Mouse (Mus musculus): Measurements from ENCODE around the gene AI481877. TPM values are rescaled to one million over a fixed set of nuclear protein-coding genes. Genes with fewer than 3 reads are reported as not detected.

Gene AI481877
- polyA plus RNA-seq, 1 experiment from 2014 or later: not detected

- H3K27ac ChIP-seq (ENCODE audit: low read depth, low read length): no peak overlapping the region
- no peak for ATAC-seq (replicated peaks; ENCODE audit: low FRiP score)
Observed at GRCm38 (mm10) chr4:59173181-59173922, 34.6 kb upstream of the AI481877 start.

DNA sequence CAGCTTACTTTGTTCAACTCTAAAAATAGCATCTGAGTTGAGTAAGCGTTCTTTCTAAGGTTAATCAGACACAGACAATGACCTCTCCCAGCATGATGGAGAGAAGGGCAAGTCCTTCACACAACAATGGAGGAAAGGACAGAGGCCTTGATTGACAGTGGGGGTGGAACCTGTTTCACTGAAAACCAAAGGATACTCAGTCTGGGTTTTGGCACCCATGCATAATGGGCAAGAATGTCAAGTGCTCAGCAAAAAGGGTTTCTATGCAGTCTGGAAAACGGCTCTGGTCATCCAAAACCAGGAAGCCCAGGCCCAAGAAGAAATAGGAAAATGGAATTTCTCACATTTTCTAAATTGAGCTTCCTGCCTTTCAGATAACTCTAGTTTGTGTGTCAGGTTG lies 33.8 kb upstream of the AI481877 start:
- Histone ChIP-seq H3K27ac (ENCODE audit: low read depth, low read length) (no peak overlapping the region), H3K9ac (ENCODE audit: low read length) (no peak overlapping the region), H3K27me3 (ENCODE audit: control insufficient read depth, insufficient read depth, low read length) (no peaks in the 10 kb centered on the region), H3K36me3 (ENCODE audit: control insufficient read depth, insufficient read depth, low read length) (no peaks in the 10 kb centered on the region), H3K4me1 (replicated peaks; ENCODE audit: control insufficient read depth, insufficient read depth, low read length) (peaks cover 2% of the 10 kb centered on the region; the same call in 1 of the 2 replicates), H3K4me2 (ENCODE audit: low read depth, low read length, severe bottlenecking) (no peak overlapping the region), H3K4me3 (ENCODE audit: low read depth, low read length) (no peak overlapping the region), H3K9me3 (ENCODE audit: control insufficient read depth, low read length) (no peaks in the 10 kb centered on the region)
- WGBS: 20% methylated on average over 2 of the region's 2 CpGs
- DNase-seq (ENCODE audit: low spot score) (no peak), ATAC-seq (replicated peaks; ENCODE audit: low FRiP score) (no peak)

More at GRCm38 (mm10) chr4:59173181-59173922, 34.6 kb upstream of the AI481877 start:
- DNase-seq (ENCODE audit: low spot score): no peak
- Histone ChIP-seq H3K4me2 (ENCODE audit: low read depth, low read length, severe bottlenecking) (no peak overlapping the region), H3K4me1 (replicated peaks; ENCODE audit: control insufficient read depth, insufficient read depth, low read length) (peaks cover 2% of the 10 kb centered on the region; the same call in 1 of the 2 replicates), H3K9ac (ENCODE audit: low read length) (no peak overlapping the region), H3K9me3 (ENCODE audit: control insufficient read depth, low read length) (no peaks in the 10 kb centered on the region), H3K27me3 (ENCODE audit: control insufficient read depth, insufficient read depth, low read length) (no peaks in the 10 kb centered on the region), H3K4me3 (ENCODE audit: low read depth, low read length) (no peak overlapping the region), H3K36me3 (ENCODE audit: control insufficient read depth, insufficient read depth, low read length) (no peaks in the 10 kb centered on the region)
- WGBS: 81% methylated on average over 2 of the region's 2 CpGs

- Histone ChIP-seq H3K27me3 (ENCODE audit: control insufficient read depth, insufficient read depth, low read length) (no peaks in the 10 kb centered on the region), H3K4me1 (replicated peaks; ENCODE audit: control insufficient read depth, insufficient read depth, low read length) (peaks cover 2% of the 10 kb centered on the region; the same call in 1 of the 2 replicates), H3K9ac (ENCODE audit: low read length) (no peak overlapping the region), H3K27ac (ENCODE audit: low read depth, low read length) (no peak overlapping the region), H3K9me3 (ENCODE audit: control insufficient read depth, low read length) (no peaks in the 10 kb centered on the region), H3K4me2 (ENCODE audit: low read depth, low read length, severe bottlenecking) (no peak overlapping the region), H3K36me3 (ENCODE audit: control insufficient read depth, insufficient read depth, low read length) (no peaks in the 10 kb centered on the region), H3K4me3 (ENCODE audit: low read depth, low read length) (no peak overlapping the region)
- WGBS: 86% methylated on average over 5 of the region's 5 CpGs
- DNase-seq (ENCODE audit: low spot score): no peak
- ATAC-seq (replicated peaks; ENCODE audit: low FRiP score): no peak
Observed at GRCm38 (mm10) chr4:59169981-59170380, 31.2 kb upstream of the AI481877 start.

DNA sequence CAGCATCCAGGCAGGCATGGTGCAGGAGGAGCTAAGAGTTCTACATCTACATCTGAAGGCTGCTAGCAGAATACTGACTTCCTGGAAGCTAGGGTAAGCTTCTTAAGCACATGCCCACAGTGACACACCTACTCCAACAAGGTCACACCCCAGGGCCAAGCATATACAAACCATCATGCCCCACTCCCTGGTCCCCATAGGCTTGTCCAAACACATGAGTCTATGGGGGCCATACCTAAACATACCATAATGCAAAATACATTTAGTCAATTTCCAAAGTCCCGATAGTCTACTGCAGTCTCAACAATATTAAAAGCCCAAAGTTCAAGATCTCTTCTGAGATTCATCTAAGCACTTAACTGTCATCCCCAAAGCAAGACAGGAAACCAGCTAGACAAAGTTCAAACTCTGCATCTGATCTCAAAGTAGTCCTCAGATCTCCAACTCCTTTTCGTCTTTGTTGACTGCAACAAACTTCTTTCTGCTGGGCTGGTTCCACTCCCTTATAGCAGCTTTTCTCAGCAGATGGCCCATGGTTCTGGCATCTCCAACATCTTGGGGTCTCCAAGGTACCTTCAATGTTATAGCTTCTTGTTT lies 28.6 kb upstream of the AI481877 start:
- Histone ChIP-seq H3K4me3 (ENCODE audit: low read depth, low read length) (no peak overlapping the region), H3K27ac (ENCODE audit: low read depth, low read length) (no peak overlapping the region), H3K4me2 (ENCODE audit: low read depth, low read length, severe bottlenecking) (no peak overlapping the region), H3K9me3 (ENCODE audit: control insufficient read depth, low read length) (no peaks in the 10 kb centered on the region), H3K36me3 (ENCODE audit: control insufficient read depth, insufficient read depth, low read length) (no peaks in the 10 kb centered on the region), H3K9ac (ENCODE audit: low read length) (no peak overlapping the region), H3K4me1 (replicated peaks; ENCODE audit: control insufficient read depth, insufficient read depth, low read length) (no peaks in the 10 kb centered on the region), H3K27me3 (ENCODE audit: control insufficient read depth, insufficient read depth, low read length) (no peaks in the 10 kb centered on the region)
- ATAC-seq (replicated peaks; ENCODE audit: low FRiP score) (no peak), DNase-seq (ENCODE audit: low spot score) (no peak)
- WGBS: 87% methylated on average over 2 of the region's 2 CpGs

GRCm38 (mm10) chr4:59164034-59164433 lies 25.3 kb upstream of the AI481877 start:
- Histone ChIP-seq H3K27me3 (ENCODE audit: control insufficient read depth, insufficient read depth, low read length) (no peaks in the 10 kb centered on the region), H3K9me3 (ENCODE audit: control insufficient read depth, low read length) (no peaks in the 10 kb centered on the region), H3K4me2 (ENCODE audit: low read depth, low read length, severe bottlenecking) (no peak overlapping the region), H3K9ac (ENCODE audit: low read length) (no peak overlapping the region), H3K4me3 (ENCODE audit: low read depth, low read length) (no peak overlapping the region), H3K36me3 (ENCODE audit: control insufficient read depth, insufficient read depth, low read length) (no peaks in the 10 kb centered on the region), H3K4me1 (replicated peaks; ENCODE audit: control insufficient read depth, insufficient read depth, low read length) (no peaks in the 10 kb centered on the region), H3K27ac (ENCODE audit: low read depth, low read length) (no peak overlapping the region)
- WGBS: 78% methylated on average over 2 of the region's 2 CpGs
- ATAC-seq (replicated peaks; ENCODE audit: low FRiP score): no peak
- no peak for DNase-seq (ENCODE audit: low spot score)

- DNase-seq (ENCODE audit: low spot score): no peak
- 80% methylated on average over 8 of the region's 8 CpGs for WGBS
- H3K27me3 ChIP-seq (ENCODE audit: control insufficient read depth, insufficient read depth, low read length): no peaks in the 10 kb centered on the region
Observed at GRCm38 (mm10) chr4:59160959-59161670, 22.3 kb upstream of the AI481877 start.

GRCm38 (mm10) chr4:59160289-59160688 lies 21.5 kb upstream of the AI481877 start:
- no peaks in the 10 kb centered on the region for H3K9me3 ChIP-seq (ENCODE audit: control insufficient read depth, low read length)
- DNase-seq (ENCODE audit: low spot score): no peak
- no peaks in the 10 kb centered on the region for H3K36me3 ChIP-seq (ENCODE audit: control insufficient read depth, insufficient read depth, low read length)
- no peak overlapping the region for H3K9ac ChIP-seq (ENCODE audit: low read length)
- no peaks in the 10 kb centered on the region for H3K27me3 ChIP-seq (ENCODE audit: control insufficient read depth, insufficient read depth, low read length)
- 91% methylated on average over 5 of the region's 5 CpGs for WGBS
- no peak overlapping the region for H3K4me2 ChIP-seq (ENCODE audit: low read depth, low read length, severe bottlenecking)
- ATAC-seq (replicated peaks; ENCODE audit: low FRiP score): no peak
- H3K4me1 ChIP-seq (replicated peaks; ENCODE audit: control insufficient read depth, insufficient read depth, low read length): no peaks in the 10 kb centered on the region
- no peak overlapping the region for H3K27ac ChIP-seq (ENCODE audit: low read depth, low read length)
- no peak overlapping the region for H3K4me3 ChIP-seq (ENCODE audit: low read depth, low read length)

More at GRCm38 (mm10) chr4:59160959-59161670, 22.3 kb upstream of the AI481877 start:
- H3K9ac ChIP-seq (ENCODE audit: low read length): no peak overlapping the region
- no peak overlapping the region for H3K27ac ChIP-seq (ENCODE audit: low read depth, low read length)
- no peak overlapping the region for H3K4me2 ChIP-seq (ENCODE audit: low read depth, low read length, severe bottlenecking)
- no peaks in the 10 kb centered on the region for H3K4me1 ChIP-seq (replicated peaks; ENCODE audit: control insufficient read depth, insufficient read depth, low read length)
- no peak for ATAC-seq (replicated peaks; ENCODE audit: low FRiP score)
- H3K9me3 ChIP-seq (ENCODE audit: control insufficient read depth, low read length): no peaks in the 10 kb centered on the region
- no peaks in the 10 kb centered on the region for H3K36me3 ChIP-seq (ENCODE audit: control insufficient read depth, insufficient read depth, low read length)
- H3K4me3 ChIP-seq (ENCODE audit: low read depth, low read length): no peak overlapping the region

- 70% methylated on average over 2 of the region's 2 CpGs for WGBS
- ATAC-seq (replicated peaks; ENCODE audit: low FRiP score) (no peak), DNase-seq (ENCODE audit: low spot score) (no peak)
- no peaks in the 10 kb centered on the region for H3K9me3 ChIP-seq (ENCODE audit: control insufficient read depth, low read length)
- H3K27ac ChIP-seq (ENCODE audit: low read depth, low read length): no peak overlapping the region
- no peak overlapping the region for H3K9ac ChIP-seq (ENCODE audit: low read length)
- H3K4me2 ChIP-seq (ENCODE audit: low read depth, low read length, severe bottlenecking): no peak overlapping the region
- H3K4me1 ChIP-seq (replicated peaks; ENCODE audit: control insufficient read depth, insufficient read depth, low read length): no peaks in the 10 kb centered on the region
- H3K36me3 ChIP-seq (ENCODE audit: control insufficient read depth, insufficient read depth, low read length): no peaks in the 10 kb centered on the region
- H3K27me3 ChIP-seq (ENCODE audit: control insufficient read depth, insufficient read depth, low read length): no peaks in the 10 kb centered on the region
- H3K4me3 ChIP-seq (ENCODE audit: low read depth, low read length): no peak overlapping the region
Observed at GRCm38 (mm10) chr4:59157654-59158053, 18.9 kb upstream of the AI481877 start.

Measured in forebrain, embryonic 11.5 days (tissue).